Mouse (Mus musculus) thymus, postnatal 10 days (tissue): ENCODE data around the gene Surf1.
"Not testable (repeated sequence)": the region's sequence is repeated elsewhere in the genome, so short reads cannot be mapped to it uniquely, and the experiment has no call there.

Experiments used
- DNase-seq, 2 experiments: peaks; one replicate each; pipeline ENCODE4 v3.0.0; 2021; ENCODE audit warnings: low spot score in 2 of 2

Gene Surf1

GRCm38 (mm10) chr2:26900731-26901130, 15.6 kb downstream of the Surf1 start:
- DNase-seq, result no peak

DNA sequence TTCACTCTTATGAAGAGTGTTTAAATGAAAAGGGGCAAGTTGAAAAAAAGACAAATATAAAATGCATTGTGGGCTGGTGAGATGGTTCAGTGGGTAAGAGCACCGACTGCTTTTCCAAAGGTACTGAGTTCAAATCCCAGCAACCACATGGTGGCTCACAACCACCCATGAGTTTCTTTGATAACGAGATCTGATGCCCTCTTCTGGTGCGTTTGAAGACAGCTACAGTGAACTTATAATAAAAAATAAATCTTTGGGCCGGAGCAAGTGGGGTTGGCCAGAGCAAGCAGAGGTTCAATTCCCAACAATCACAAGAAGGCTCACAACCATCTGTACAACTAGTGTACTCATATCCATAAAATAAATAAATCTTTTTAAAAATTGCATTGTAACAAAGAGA, 20.4 kb downstream of the Surf1 start:
- DNase-seq, result no peak

DNA sequence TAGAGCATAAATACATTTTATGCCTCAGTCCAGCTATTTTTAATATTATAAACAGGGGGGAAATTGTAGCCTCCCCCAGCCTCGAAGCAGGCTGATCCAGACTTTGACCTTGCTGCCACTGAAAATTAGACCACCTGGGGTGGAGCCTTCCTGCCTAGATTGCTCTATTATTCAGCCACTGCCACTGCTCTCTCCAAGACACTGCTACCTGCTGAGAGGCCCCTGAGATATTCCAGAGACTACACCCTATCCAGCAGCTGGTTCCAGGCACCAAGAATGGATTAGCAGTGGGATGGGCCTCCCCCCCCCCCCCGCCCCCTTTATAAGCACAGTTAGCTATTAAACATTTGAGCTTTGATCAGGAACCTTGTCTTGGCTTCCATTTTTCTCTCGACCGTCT, 30.2 kb downstream of the Surf1 start:
- not testable (repeated sequence) for DNase-seq

- DNase-seq, result not testable (repeated sequence)
These were observed 30.8 kb downstream of the Surf1 start for GRCm38 (mm10) chr2:26885541-26885940.

DNA sequence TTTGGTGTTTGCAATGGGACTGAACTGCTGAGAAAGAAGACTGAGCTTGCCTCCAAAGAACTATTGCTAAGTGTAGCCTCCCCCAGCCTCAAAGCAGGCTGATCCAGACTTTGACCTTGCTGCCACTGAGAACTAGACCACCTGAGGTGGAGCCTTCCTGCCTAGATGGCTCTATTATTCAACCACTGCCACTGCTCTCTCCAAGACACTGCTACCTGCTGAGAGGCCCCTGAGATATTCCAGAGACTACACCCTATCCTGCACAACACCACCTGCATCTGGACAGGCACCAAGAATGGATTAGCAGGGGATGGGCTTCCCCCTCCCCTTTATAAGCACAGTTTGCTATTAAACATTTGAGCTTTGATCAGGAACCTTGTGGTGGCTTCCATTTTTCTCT, 37.8 kb downstream of the Surf1 start:
- no peak for DNase-seq

GRCm38 (mm10) chr2:26870666-26871065, 45.7 kb downstream of the Surf1 start:
- DNase-seq, result no peak

GRCm38 (mm10) chr2:26864879-26865278, 51.5 kb downstream of the Surf1 start, which contains the start of gene Abo:
Gene Abo, minus strand, starts transcription at chr2:26864979.
- no peak for DNase-seq
